ENCODE assay signal across 23 mouse cellular contexts in the genomic region with DNA sequence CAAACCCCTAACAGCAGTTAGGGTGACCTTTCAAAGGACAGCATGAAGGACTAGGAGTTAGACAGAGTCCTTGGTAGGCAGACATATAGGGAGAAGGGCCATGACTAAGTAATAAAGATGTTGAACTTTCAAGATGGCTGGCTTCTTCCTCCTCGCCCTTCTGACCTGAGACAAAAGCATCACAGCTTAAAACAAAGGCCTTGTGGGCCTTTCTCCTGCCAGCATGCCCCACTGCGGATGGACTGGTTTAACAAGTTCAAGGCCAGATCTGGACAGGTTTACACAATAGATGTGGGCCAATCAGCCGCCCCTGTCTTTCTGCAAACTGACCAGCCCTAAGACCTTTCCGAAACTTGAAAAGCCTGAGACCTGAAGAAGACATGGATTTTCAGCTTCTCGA. TPM values are rescaled to one million over a fixed set of nuclear protein-coding genes. Genes with fewer than 3 reads are reported as not detected.
A peak's percentile ranks its signal among the peaks of the same experiment; 100 is the strongest.
DNase-seq lines count a peak whose midpoint lies in the region; ATAC-seq lines count a peak whose summit lies in the region.
"Had no signal": no experiment of that assay in that cellular context is flagged by ENCODE, and none has a peak within 500 bp of the region (broad histone marks: within the 10 kb centered on the region; RNA-seq: fewer than 3 reads in every experiment).

No protein-coding gene starts in this region.

- WGBS in forebrain, embryonic 14.5 days = 85% methylated on average over 5 of the region's 5 CpGs

- H3K9ac ChIP-seq in forebrain, embryonic 14.5 days (ENCODE audit: low read length) = no peak overlapping the region

- ATAC-seq in forebrain, embryonic 14.5 days = no peak
- ATAC-seq in CD4-positive, CD25-positive, alpha-beta regulatory T cell, adult 4 months = no peak
- ATAC-seq: activated CD4-positive, CD25-positive, alpha-beta regulatory T cell, adult 4 months; Patski had no signal

- peak; percentile 43 for DNase-seq in urinary bladder, postnatal 14 days (ENCODE audit: low spot score)
- no peak for DNase-seq in urinary bladder, adult 2 months (ENCODE audit: low spot score)
- DNase-seq in urinary bladder, postnatal 36 days (ENCODE audit: low spot score in 2 of 2) = peak; percentile 22 to 44
- DNase-seq in urinary bladder, postnatal 25 days (ENCODE audit: low spot score) = no peak
- peak; percentile 53 for DNase-seq in R1 (ENCODE audit: low read depth, low spot score)
- peak; percentile 49 for DNase-seq in fat pad, adult 2 months (ENCODE audit: extremely low read depth, low read depth, low spot score)
- DNase-seq in forebrain, embryonic 14.5 days (ENCODE audit: low spot score) = no peak
- DNase-seq: adrenal gland, adult 2 months; adrenal gland, adult 8-10 months; adrenal gland, postnatal 10 days; adrenal gland, postnatal 14 days; adrenal gland, postnatal 25 days; adrenal gland, postnatal 36 days; B cell, adult 2 months; cerebellum, adult 11 months; cerebellum, adult 11-12 months; cerebellum, adult 18-20 months; cerebellum, adult 2 months had no signal

- H3K27ac ChIP-seq in forebrain, embryonic 14.5 days (ENCODE audit: low read depth, low read length) = no peak overlapping the region

- H3K4me3 ChIP-seq in forebrain, embryonic 14.5 days (ENCODE audit: low read depth, low read length) = no peak overlapping the region

- no peaks in the 10 kb centered on the region for H3K36me3 ChIP-seq in forebrain, embryonic 14.5 days (ENCODE audit: control insufficient read depth, insufficient read depth, low read length)
- H3K36me3 ChIP-seq: G1E had no signal

- H3K27me3 ChIP-seq in forebrain, embryonic 14.5 days (replicated peaks; ENCODE audit: control insufficient read depth, insufficient read depth, low read length) = no peaks in the 10 kb centered on the region
- H3K27me3 ChIP-seq: CH12.LX had no signal

- H3K4me2 ChIP-seq in forebrain, embryonic 14.5 days (ENCODE audit: low read length) = no peak overlapping the region

- no peaks in the 10 kb centered on the region for H3K9me3 ChIP-seq in forebrain, embryonic 14.5 days (replicated peaks; ENCODE audit: control insufficient read depth, low read length)
- H3K9me3 ChIP-seq: G1E had no signal

- H3K4me1 ChIP-seq in forebrain, embryonic 14.5 days (ENCODE audit: control insufficient read depth, insufficient read depth, low read length) = peaks cover 5% of the 10 kb centered on the region

RNA-seq across cellular contexts. Expression of a gene that starts 2.8 kb away (rescaled TPM):
- polyA plus RNA-seq in urinary bladder, adult 2 months (2012; rRNA removed) = 22.1 and 24.6 TPM in 2 replicates
- polyA plus RNA-seq in forebrain, embryonic 14.5 days (2014; fragmentation: Nextera tagmentation; extraction: Ambion mirVana) = 13.4 and 16.9 TPM in 2 replicates
- 10 to 100 TPM; 16.9 to 20.4 TPM for polyA plus RNA-seq in CD4-positive, CD25-positive, alpha-beta regulatory T cell, adult 4 months (2017; shearing (Covaris generic))

Comparison
In these comparisons a context has a peak if more than half of its experiments do, and no peak if none do; other contexts are left out.
1. DNase-seq: peak in urinary bladder, postnatal 14 days (single experiment), urinary bladder, postnatal 36 days (2 of 2), R1 (single experiment) and fat pad, adult 2 months (single experiment); none in urinary bladder, adult 2 months (single experiment), urinary bladder, postnatal 25 days (single experiment) and forebrain, embryonic 14.5 days (single experiment).